Mouse (Mus musculus) lung, embryonic 15.5 days (tissue): ENCODE measurements around the gene Gm39566. TPM values are rescaled to one million over a fixed set of nuclear protein-coding genes. Genes with fewer than 3 reads are reported as not detected.
A peak's percentile ranks its signal among the peaks of the same experiment; 100 is the strongest.

ENCODE experiments used
- ATAC-seq: fragments of 200-750 bp; cut with Nextera tagmentation; 2 replicates; pipeline ENCODE4 v1.8.0; 2017; ENCODE audit warnings: moderate number of reproducible peaks, borderline replicate concordance; ENCODE audit not compliant: low FRiP score, low TSS enrichment; ENCODE audit errors: extremely low read depth
- H3K27ac ChIP-seq: fragments of 300-500 bp; sonication (generic); 2 replicates; pipeline ENCODE4 v1.5.1; 2015; ENCODE audit warnings: moderate library complexity, mild to moderate bottlenecking, inconsistent platforms
- H3K27me3 ChIP-seq: fragments of 300-500 bp; sonication (generic); 2 replicates; pipeline ENCODE4 v1.6.1; 2015; ENCODE audit warnings: inconsistent platforms
- H3K36me3 ChIP-seq: fragments of 300-500 bp; sonication (generic); 2 replicates; pipeline ENCODE4 v1.6.1; 2015; ENCODE audit warnings: inconsistent platforms
- H3K4me1 ChIP-seq: fragments of 300-500 bp; sonication (generic); 2 replicates; pipeline ENCODE4 v1.6.1; 2015; ENCODE audit warnings: inconsistent platforms
- H3K4me2 ChIP-seq: fragments of 300-500 bp; sonication (generic); 2 replicates; pipeline ENCODE4 v1.6.1; 2015; ENCODE audit warnings: inconsistent platforms, mild to moderate bottlenecking, moderate library complexity
- H3K4me3 ChIP-seq: fragments of 300-500 bp; sonication (generic); 2 replicates; pipeline ENCODE4 v1.5.1; 2015; ENCODE audit warnings: mild to moderate bottlenecking, inconsistent platforms
- H3K9ac ChIP-seq: fragments of 300-500 bp; sonication (generic); 2 replicates; pipeline ENCODE4 v1.6.1; 2015; ENCODE audit warnings: inconsistent platforms
- H3K9me3 ChIP-seq: fragments of 300-500 bp; sonication (generic); 2 replicates; pipeline ENCODE4 v1.6.1; 2016; ENCODE audit warnings: inconsistent platforms
- WGBS: fragments of 180-500 bp; shearing (Covaris S2); methylation state at CpG from one replicate; pipeline ENCODE4 v1.1.7; 2015; 5-methylcytosine and 5-hydroxymethylcytosine counted together
- polyA plus RNA-seq: library from polyadenylated mRNA; unstranded; fragments of >200 nt; fragmentation: Nextera tagmentation; extraction: Ambion mirVana; gene quantifications from 2 replicates; pipeline ENCODE4 v1.2.1, GENCODE M21; 2015

The Gm39566 gene
- polyA plus RNA-seq, 1 experiment from 2014 or later: not detected

DNA sequence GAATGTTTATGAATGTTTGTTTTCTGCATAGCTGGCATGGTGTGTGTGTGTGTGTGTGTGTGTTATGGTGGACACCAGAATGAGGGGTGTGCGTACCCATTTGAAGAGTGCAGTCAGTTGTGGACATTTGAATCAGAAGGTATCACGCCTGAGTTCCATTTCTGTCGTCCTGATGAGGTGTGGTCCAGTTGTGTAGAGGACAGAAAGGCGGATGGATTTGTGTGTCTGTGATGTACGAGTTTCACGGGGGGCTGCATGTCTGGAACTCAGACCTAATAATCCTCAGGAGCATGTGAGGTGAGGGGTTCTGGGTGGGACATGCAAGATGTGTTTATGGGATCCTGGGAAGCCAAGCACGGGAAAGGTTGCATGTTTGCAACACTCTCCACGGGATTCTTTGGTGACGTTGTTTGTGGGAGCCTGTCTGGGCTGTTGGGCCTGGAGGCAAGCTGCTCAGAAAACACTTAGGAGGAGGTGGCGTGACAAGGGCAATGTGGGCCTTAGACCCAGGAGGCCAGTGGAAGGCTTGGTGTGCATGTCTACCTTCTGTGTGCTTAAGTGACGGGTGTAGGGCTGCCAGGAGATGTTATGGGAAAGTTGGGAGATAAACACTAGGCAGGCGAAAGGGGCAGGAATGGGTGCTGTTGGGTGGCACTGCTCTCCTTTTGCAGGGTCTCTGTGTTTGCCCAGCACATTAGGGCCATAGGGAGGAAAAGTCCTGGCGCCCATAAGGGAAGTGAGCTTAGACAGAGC is 48.0 kb downstream of the Gm39566 start:
- H3K9me3 ChIP-seq: no peaks in the 10 kb centered on the region
- no peak for ATAC-seq
- no peak overlapping the region for H3K27ac ChIP-seq
- H3K9ac ChIP-seq: peak overlapping the region; percentile 94
- H3K36me3 ChIP-seq: no peaks in the 10 kb centered on the region
- WGBS: 41% methylated on average over 13 of the region's 13 CpGs
- peak overlapping the region; percentile 60 for H3K4me2 ChIP-seq
- H3K4me3 ChIP-seq: peak overlapping the region; percentile 86
- H3K27me3 ChIP-seq: no peaks in the 10 kb centered on the region
- H3K4me1 ChIP-seq: peaks cover 22% of the 10 kb centered on the region

DNA sequence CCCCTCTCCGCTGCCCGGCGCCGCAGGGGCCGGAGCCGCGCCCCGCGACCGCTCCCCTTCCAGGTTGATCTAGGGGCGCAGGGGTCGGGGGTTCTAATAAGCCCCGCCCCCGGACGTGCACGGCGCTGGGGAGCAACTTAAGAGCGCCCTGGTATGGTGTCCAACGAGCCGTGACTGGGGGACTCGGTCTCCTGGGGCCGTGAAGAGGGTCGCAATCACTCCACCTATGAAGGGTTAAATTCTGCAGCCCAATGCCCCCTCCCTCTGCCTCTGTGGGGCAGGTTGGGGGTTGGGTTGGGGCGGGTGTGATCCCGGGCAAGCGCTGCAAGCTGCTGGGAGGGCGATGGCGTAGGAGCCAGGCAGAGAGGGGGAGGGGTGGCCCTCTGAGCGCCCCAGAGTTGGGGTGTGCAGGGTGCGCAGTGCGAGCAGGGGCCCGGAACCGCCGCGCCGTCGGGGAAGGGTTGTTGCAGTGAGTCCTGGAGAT is 48.9 kb downstream of the Gm39566 start:
- H3K4me2 ChIP-seq: peak overlapping the region; percentile 60
- no peaks in the 10 kb centered on the region for H3K36me3 ChIP-seq
- ATAC-seq: peak; percentile 78
- no peaks in the 10 kb centered on the region for H3K27me3 ChIP-seq
- H3K4me3 ChIP-seq: peak overlapping the region; percentile 86
- WGBS: under 1% methylated on average over 37 of the region's 37 CpGs
- peak overlapping the region; percentile 94 for H3K9ac ChIP-seq
- peaks cover 22% of the 10 kb centered on the region for H3K4me1 ChIP-seq
- H3K27ac ChIP-seq: peak overlapping the region; percentile 93
- H3K9me3 ChIP-seq: no peaks in the 10 kb centered on the region

DNA sequence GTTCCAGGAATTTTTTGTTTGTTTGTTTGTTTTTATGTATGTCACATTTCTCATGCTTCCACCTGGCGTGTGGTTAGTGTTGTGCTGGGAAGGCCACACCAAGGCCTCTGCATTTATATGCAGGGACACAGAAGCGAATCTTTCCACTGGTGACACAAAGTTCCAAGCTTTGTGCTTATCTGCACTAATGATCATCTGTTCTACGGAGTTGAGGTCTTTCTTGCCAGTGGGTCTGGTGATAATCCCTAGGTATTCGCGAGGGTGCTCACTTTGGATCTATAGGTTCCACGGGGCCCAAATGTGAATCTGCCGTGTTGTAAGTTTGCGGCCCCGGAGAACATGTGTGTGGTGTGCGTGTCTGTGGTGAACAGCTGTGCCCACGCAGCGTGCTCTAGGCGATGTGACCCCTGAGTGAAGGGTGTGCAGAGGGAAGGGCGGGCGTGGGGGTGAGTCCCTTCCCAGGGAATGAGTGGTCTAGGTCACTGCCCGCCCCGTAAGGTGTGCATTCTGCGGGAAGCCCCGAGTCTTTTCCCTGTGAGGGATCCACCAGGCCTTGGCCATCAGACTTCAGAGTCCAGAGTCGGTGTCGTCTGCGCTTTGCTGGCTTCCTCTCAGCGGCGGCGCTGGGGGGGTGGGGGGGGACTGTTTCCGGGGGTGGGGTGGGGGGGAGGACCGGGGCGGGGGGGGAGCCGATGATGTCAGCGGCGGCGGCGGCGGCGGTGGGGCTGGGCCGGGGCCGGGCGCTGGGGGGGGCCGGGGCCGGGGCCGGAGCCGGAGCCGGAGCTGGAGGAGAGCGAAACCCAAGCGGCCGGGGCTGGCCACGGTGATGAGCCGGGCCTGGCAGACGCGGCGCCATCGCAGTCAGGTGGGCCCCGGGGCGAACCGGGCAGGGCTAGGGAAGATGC is 49.6 kb downstream of the Gm39566 start, which contains the start of gene Zbtb4:
Zbtb4 (plus strand) TSS at position 692 of the 905 bp plus-strand sequence.
- peak within 1 kb of the TSS; percentile 94 for H3K9ac ChIP-seq
- H3K4me3 ChIP-seq: peak within 1 kb of the TSS; percentile 86
- H3K36me3 ChIP-seq: no peaks in the 10 kb centered on the region
- peak within 1 kb of the TSS; percentile 60 for H3K4me2 ChIP-seq
- 20% methylated on average over 35 of the region's 55 CpGs for WGBS
- no peaks in the 10 kb centered on the region for H3K27me3 ChIP-seq
- peak within 1 kb of the TSS; percentile 93 for H3K27ac ChIP-seq
- no peaks in the 10 kb centered on the region for H3K9me3 ChIP-seq
- H3K4me1 ChIP-seq: peaks cover 25% of the 10 kb centered on the region
- peak; percentile 66 for ATAC-seq

DNA sequence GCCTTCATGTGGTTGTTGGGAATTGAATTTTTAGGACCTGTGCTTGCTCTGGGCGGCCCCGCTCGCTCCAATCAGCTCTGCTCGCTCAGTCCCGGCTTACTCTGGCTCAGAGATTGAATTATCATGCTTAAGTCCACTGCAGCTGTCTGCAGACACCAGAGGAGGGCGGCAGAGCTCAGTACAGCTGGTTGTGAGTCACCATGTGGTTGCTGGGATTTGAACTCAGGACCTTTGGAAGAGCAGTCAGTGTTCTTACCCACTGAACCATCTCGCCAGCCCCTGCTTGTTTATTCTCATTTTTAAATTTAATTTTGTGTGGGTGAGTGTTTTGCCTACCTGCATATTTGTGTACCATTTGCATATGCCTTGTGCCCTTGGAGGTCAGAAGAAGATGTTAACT is 51.5 kb downstream of the Gm39566 start:
- Histone ChIP-seq H3K9me3 (no peaks in the 10 kb centered on the region), H3K4me3 (no peak overlapping the region), H3K27ac (no peak overlapping the region), H3K9ac (no peak overlapping the region), H3K4me1 (peaks cover 36% of the 10 kb centered on the region), H3K36me3 (no peaks in the 10 kb centered on the region), H3K27me3 (no peaks in the 10 kb centered on the region), H3K4me2 (no peak overlapping the region)
- 68% methylated on average over 7 of the region's 7 CpGs for WGBS
- ATAC-seq: no peak

DNA sequence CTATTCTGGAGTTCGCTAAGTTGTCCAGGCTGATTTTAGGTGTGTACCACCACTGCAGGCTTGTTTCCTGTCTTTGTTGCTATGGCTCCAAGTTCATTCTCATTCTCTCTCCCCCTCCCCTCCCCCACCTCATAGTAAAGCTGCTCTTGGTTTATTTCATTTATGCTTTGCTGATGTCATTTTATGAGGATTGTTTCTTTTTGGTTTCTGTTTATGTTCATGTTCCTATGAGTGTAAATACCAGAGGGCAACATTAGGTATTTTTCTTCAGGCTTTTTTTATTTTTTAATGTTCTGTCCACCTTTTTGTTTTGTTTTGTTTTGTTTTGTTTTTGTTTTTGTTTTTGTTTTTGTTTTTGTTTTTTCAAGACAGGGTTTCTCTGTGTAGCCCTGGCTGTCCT is 53.2 kb downstream of the Gm39566 start, which contains the start of gene Slc35g3:
Slc35g3 (minus strand) TSS at position 101 of the 400 bp plus-strand sequence.
- peaks cover 27% of the 10 kb centered on the region for H3K4me1 ChIP-seq
- no peak within 1 kb of the TSS for H3K4me3 ChIP-seq
- WGBS: 83% methylated on average over 1 of the region's 1 CpGs
- H3K9me3 ChIP-seq: no peaks in the 10 kb centered on the region
- no peaks in the 10 kb centered on the region for H3K36me3 ChIP-seq
- no peak within 1 kb of the TSS for H3K9ac ChIP-seq
- no peak within 1 kb of the TSS for H3K4me2 ChIP-seq
- no peaks in the 10 kb centered on the region for H3K27me3 ChIP-seq
- H3K27ac ChIP-seq: no peak within 1 kb of the TSS
- ATAC-seq: no peak

Other genes with a start within 250 kb of the Gm39566 start
- 28.3 and 28.4 TPM in 2 replicates for gene Wrap53, start 235.0 kb downstream of the Gm39566 start, polyA plus RNA-seq
- 168 and 170 TPM in 2 replicates for gene Trp53, start 234.9 kb downstream of the Gm39566 start, polyA plus RNA-seq
- 8.4 and 10.1 TPM in 2 replicates for gene Atp1b2, start 209.4 kb downstream of the Gm39566 start, polyA plus RNA-seq
- not detected in 2 replicates for gene Shbg, start 197.4 kb downstream of the Gm39566 start, polyA plus RNA-seq
- 17.8 and 18.6 TPM in 2 replicates for gene Sat2, start 193.3 kb downstream of the Gm39566 start, polyA plus RNA-seq
- gene Fxr2, start 182.3 kb downstream of the Gm39566 start, polyA plus RNA-seq: 26.7 and 27.8 TPM in 2 replicates
- 0.24 and 0.25 TPM in 2 replicates for gene Sox15, start 160.0 kb downstream of the Gm39566 start, polyA plus RNA-seq
- 66.2 and 66.7 TPM in 2 replicates for gene Mpdu1, start 152.7 kb downstream of the Gm39566 start, polyA plus RNA-seq
- 11.5 and 11.8 TPM in 2 replicates for gene Cd68, start 149.1 kb downstream of the Gm39566 start, polyA plus RNA-seq
- gene Eif4a1, start 142.9 kb downstream of the Gm39566 start, polyA plus RNA-seq: 595 and 603 TPM in 2 replicates
- 72.5 and 81.1 TPM in 2 replicates for gene Senp3, start 133.2 kb downstream of the Gm39566 start, polyA plus RNA-seq
- 1.0 and 1.1 TPM in 2 replicates for gene Tnfsf13, start 129.5 kb downstream of the Gm39566 start, polyA plus RNA-seq
- 8.3 and 8.9 TPM in 2 replicates for gene Tnfsf12, start 119.4 kb downstream of the Gm39566 start, polyA plus RNA-seq
- gene Tnfsfm13, start 119.2 kb downstream of the Gm39566 start, polyA plus RNA-seq: 4.3 and 5.9 TPM in 2 replicates
- gene Polr2a, start 56.7 kb downstream of the Gm39566 start, polyA plus RNA-seq: 26.7 and 31.6 TPM in 2 replicates
- 0.19 and 0.26 TPM in 2 replicates for gene Slc35g3, start 53.3 kb downstream of the Gm39566 start, polyA plus RNA-seq
- gene Zbtb4, start 49.4 kb downstream of the Gm39566 start, polyA plus RNA-seq: 2.6 and 3.0 TPM in 2 replicates
- gene Chrnb1, start 19.4 kb downstream of the Gm39566 start, polyA plus RNA-seq: 15.7 and 15.8 TPM in 2 replicates
- 1.2 and 1.3 TPM in 2 replicates for gene Fgf11, start 13.4 kb downstream of the Gm39566 start, polyA plus RNA-seq
- 6.3 and 7.3 TPM in 2 replicates for gene Tmem102, start 9.7 kb downstream of the Gm39566 start, polyA plus RNA-seq
- gene Spem2, start 3.2 kb upstream of the Gm39566 start, polyA plus RNA-seq: not detected in 2 replicates
- gene Spem1, start 6.9 kb upstream of the Gm39566 start, polyA plus RNA-seq: not detected in 2 replicates
- 5.5 and 6.5 TPM in 2 replicates for gene Nlgn2, start 22.5 kb upstream of the Gm39566 start, polyA plus RNA-seq
- 434 and 473 TPM in 2 replicates for gene Tmem256, start 23.2 kb upstream of the Gm39566 start, polyA plus RNA-seq
- gene Plscr3, start 31.1 kb upstream of the Gm39566 start, polyA plus RNA-seq: 110 and 119 TPM in 2 replicates
- 9.2 and 9.6 TPM in 2 replicates for gene Tnk1, start 43.4 kb upstream of the Gm39566 start, polyA plus RNA-seq
- gene Tmem95, start 62.7 kb upstream of the Gm39566 start, polyA plus RNA-seq: not detected in 2 replicates
- gene Kctd11, start 66.1 kb upstream of the Gm39566 start, polyA plus RNA-seq: 8.1 and 8.6 TPM in 2 replicates
- gene Acap1, start 80.2 kb upstream of the Gm39566 start, polyA plus RNA-seq: 1.4 and 5.0 TPM in 2 replicates
- gene 2810408A11Rik, start 85.7 kb upstream of the Gm39566 start, polyA plus RNA-seq: 11.9 and 13.0 TPM in 2 replicates
- gene Neurl4, start 85.8 kb upstream of the Gm39566 start, polyA plus RNA-seq: 7.1 and 8.0 TPM in 2 replicates
- gene Gps2, start 98.6 kb upstream of the Gm39566 start, polyA plus RNA-seq: 81.7 and 82.2 TPM in 2 replicates
- gene Eif5a, start 106.7 kb upstream of the Gm39566 start, polyA plus RNA-seq: 1,673 and 1,693 TPM in 2 replicates
- gene Ybx2, start 120.5 kb upstream of the Gm39566 start, polyA plus RNA-seq: 2.8 and 3.0 TPM in 2 replicates
- gene Slc2a4, start 132.9 kb upstream of the Gm39566 start, polyA plus RNA-seq: 18.0 and 20.6 TPM in 2 replicates
- gene Cldn7, start 149.5 kb upstream of the Gm39566 start, polyA plus RNA-seq: 154 and 170 TPM in 2 replicates
- 22.3 and 25.4 TPM in 2 replicates for gene Ctdnep1, start 165.9 kb upstream of the Gm39566 start, polyA plus RNA-seq
- gene Elp5, start 167.2 kb upstream of the Gm39566 start, polyA plus RNA-seq: 106 and 111 TPM in 2 replicates
- gene Gabarap, start 175.8 kb upstream of the Gm39566 start, polyA plus RNA-seq: 453 and 455 TPM in 2 replicates
- 75.0 and 78.2 TPM in 2 replicates for gene Phf23, start 180.5 kb upstream of the Gm39566 start, polyA plus RNA-seq
- 34.7 and 40.3 TPM in 2 replicates for gene Dvl2, start 185.3 kb upstream of the Gm39566 start, polyA plus RNA-seq
- gene Acadvl, start 200.1 kb upstream of the Gm39566 start, polyA plus RNA-seq: 73.9 and 81.3 TPM in 2 replicates
- gene Dlg4, start 201.6 kb upstream of the Gm39566 start, polyA plus RNA-seq: 5.6 and 5.9 TPM in 2 replicates
- gene Asgr1, start 238.8 kb upstream of the Gm39566 start, polyA plus RNA-seq: 0.23 and 0.29 TPM in 2 replicates